Mouse (Mus musculus) E14TG2a.4 (cell line): ENCODE data around the gene Cntf.

Experiments used
- CTCF ChIP-seq: conservative IDR thresholded peaks from 2 replicates; pipeline ENCODE4 v1.5.1; 2014; ENCODE audit warnings: low read length
- NANOG ChIP-seq: IDR thresholded peaks from 2 replicates; pipeline ENCODE4 v1.6.1; 2014; ENCODE audit warnings: borderline replicate concordance, low read length, mixed read lengths
- POU5F1 ChIP-seq: IDR thresholded peaks from 2 replicates; pipeline ENCODE4 v1.6.1; 2014; ENCODE audit warnings: low read length, borderline replicate concordance

- TF ChIP-seq CTCF, result no peak
- TF ChIP-seq POU5F1, result no peak
- TF ChIP-seq NANOG, result peak; percentile 98
These were observed 33.5 kb downstream of the Cntf start for GRCm38 (mm10) chr19:12731950-12732349.
